Mouse (Mus musculus): ENCODE data around the gene Foxd1. TPM values are rescaled to one million over a fixed set of nuclear protein-coding genes. Genes with fewer than 3 reads are reported as not detected.

The Foxd1 gene
- polyA plus RNA-seq, 1 experiment: not detected

- H3K36me3 ChIP-seq (ENCODE audit: control insufficient read depth, insufficient read depth, low read length): no peaks in the 10 kb centered on the region
- H3K4me1 ChIP-seq (ENCODE audit: control insufficient read depth, insufficient read depth, insufficient read length, low read length): no peaks in the 10 kb centered on the region
- no peak for TF ChIP-seq POLR2A (IDR thresholded peaks at IDR 0.05; ENCODE audit: low read depth, low read length)
- TF ChIP-seq CTCF (IDR thresholded peaks at IDR 0.05; ENCODE audit: extremely low read depth, insufficient read length, insufficient replicate concordance, low read depth, low read length): peak; percentile 25; the same call in 1 of the 2 replicates
- H3K27ac ChIP-seq (ENCODE audit: insufficient read depth, low read depth, low read length): no peak overlapping the region
- WGBS: 17% methylated on average over 2 of the region's 2 CpGs
- H3K27me3 ChIP-seq (ENCODE audit: control insufficient read depth, insufficient read depth, low read length): peaks cover 2% of the 10 kb centered on the region; the same call in 1 of the 2 replicates
- no peak overlapping the region for H3K4me3 ChIP-seq (ENCODE audit: low read depth, low read length)
Measured at GRCm38 (mm10) chr13:98332106-98332505, 21.9 kb upstream of the Foxd1 start.

GRCm38 (mm10) chr13:98336205-98336604 is 17.8 kb upstream of the Foxd1 start:
- H3K27ac ChIP-seq (ENCODE audit: insufficient read depth, low read depth, low read length): no peak overlapping the region
- peaks cover 4% of the 10 kb centered on the region for H3K27me3 ChIP-seq (ENCODE audit: control insufficient read depth, insufficient read depth, low read length)
- H3K36me3 ChIP-seq (ENCODE audit: control insufficient read depth, insufficient read depth, low read length): no peaks in the 10 kb centered on the region
- no peak overlapping the region for H3K4me3 ChIP-seq (ENCODE audit: low read depth, low read length)
- 95% methylated on average over 1 of the region's 1 CpGs for WGBS
- no peaks in the 10 kb centered on the region for H3K4me1 ChIP-seq (ENCODE audit: control insufficient read depth, insufficient read depth, insufficient read length, low read length)
- TF ChIP-seq CTCF (IDR thresholded peaks at IDR 0.05; ENCODE audit: extremely low read depth, insufficient read length, insufficient replicate concordance, low read depth, low read length): no peak
- no peak for TF ChIP-seq POLR2A (IDR thresholded peaks at IDR 0.05; ENCODE audit: low read depth, low read length)

GRCm38 (mm10) chr13:98340506-98340905 is 13.5 kb upstream of the Foxd1 start:
- no peaks in the 10 kb centered on the region for H3K4me1 ChIP-seq (ENCODE audit: control insufficient read depth, insufficient read depth, insufficient read length, low read length)
- no peaks in the 10 kb centered on the region for H3K36me3 ChIP-seq (ENCODE audit: control insufficient read depth, insufficient read depth, low read length)
- no peak overlapping the region for H3K27ac ChIP-seq (ENCODE audit: insufficient read depth, low read depth, low read length)
- no peak overlapping the region for H3K4me3 ChIP-seq (ENCODE audit: low read depth, low read length)
- WGBS: 70% methylated on average over 5 of the region's 5 CpGs
- H3K27me3 ChIP-seq (ENCODE audit: control insufficient read depth, insufficient read depth, low read length): peaks cover 5% of the 10 kb centered on the region
- TF ChIP-seq POLR2A (IDR thresholded peaks at IDR 0.05; ENCODE audit: low read depth, low read length): no peak
- no peak for TF ChIP-seq CTCF (IDR thresholded peaks at IDR 0.05; ENCODE audit: extremely low read depth, insufficient read length, insufficient replicate concordance, low read depth, low read length)

GRCm38 (mm10) chr13:98349491-98349890 is 4.6 kb upstream of the Foxd1 start:
- peaks cover 44% of the 10 kb centered on the region for H3K27me3 ChIP-seq (ENCODE audit: control insufficient read depth, insufficient read depth, low read length)
- 78% methylated on average over 4 of the region's 4 CpGs for WGBS

GRCm38 (mm10) chr13:98351527-98351926 is 2.5 kb upstream of the Foxd1 start:
- WGBS: 7% methylated on average over 8 of the region's 8 CpGs
- H3K4me1 ChIP-seq (ENCODE audit: control insufficient read depth, insufficient read depth, insufficient read length, low read length): peaks cover 8% of the 10 kb centered on the region
- H3K27ac ChIP-seq (ENCODE audit: insufficient read depth, low read depth, low read length): no peak overlapping the region
- no peak overlapping the region for H3K4me3 ChIP-seq (ENCODE audit: low read depth, low read length)
- peaks cover 63% of the 10 kb centered on the region for H3K27me3 ChIP-seq (ENCODE audit: control insufficient read depth, insufficient read depth, low read length)
- no peaks in the 10 kb centered on the region for H3K36me3 ChIP-seq (ENCODE audit: control insufficient read depth, insufficient read depth, low read length)
- TF ChIP-seq CTCF (IDR thresholded peaks at IDR 0.05; ENCODE audit: extremely low read depth, insufficient read length, insufficient replicate concordance, low read depth, low read length) (peak; percentile 41; the same call in 1 of the 2 replicates), POLR2A (IDR thresholded peaks at IDR 0.05; ENCODE audit: low read depth, low read length) (no peak)

More at GRCm38 (mm10) chr13:98349491-98349890, 4.6 kb upstream of the Foxd1 start:
- H3K4me3 ChIP-seq (ENCODE audit: low read depth, low read length): no peak overlapping the region
- H3K4me1 ChIP-seq (ENCODE audit: control insufficient read depth, insufficient read depth, insufficient read length, low read length): peaks cover 6% of the 10 kb centered on the region
- TF ChIP-seq POLR2A (IDR thresholded peaks at IDR 0.05; ENCODE audit: low read depth, low read length) (no peak), CTCF (IDR thresholded peaks at IDR 0.05; ENCODE audit: extremely low read depth, insufficient read length, insufficient replicate concordance, low read depth, low read length) (no peak)
- H3K27ac ChIP-seq (ENCODE audit: insufficient read depth, low read depth, low read length): no peak overlapping the region
- no peaks in the 10 kb centered on the region for H3K36me3 ChIP-seq (ENCODE audit: control insufficient read depth, insufficient read depth, low read length)

GRCm38 (mm10) chr13:98352381-98352975 is 1.6 kb upstream of the Foxd1 start:
- peaks cover 8% of the 10 kb centered on the region for H3K4me1 ChIP-seq (ENCODE audit: control insufficient read depth, insufficient read depth, insufficient read length, low read length)
- H3K27ac ChIP-seq (ENCODE audit: insufficient read depth, low read depth, low read length): no peak overlapping the region
- TF ChIP-seq POLR2A (IDR thresholded peaks at IDR 0.05; ENCODE audit: low read depth, low read length) (no peak), CTCF (IDR thresholded peaks at IDR 0.05; ENCODE audit: extremely low read depth, insufficient read length, insufficient replicate concordance, low read depth, low read length) (no peak)
- 18% methylated on average over 14 of the region's 14 CpGs for WGBS
- H3K27me3 ChIP-seq (ENCODE audit: control insufficient read depth, insufficient read depth, low read length): peaks cover 63% of the 10 kb centered on the region
- H3K36me3 ChIP-seq (ENCODE audit: control insufficient read depth, insufficient read depth, low read length): no peaks in the 10 kb centered on the region
- H3K4me3 ChIP-seq (ENCODE audit: low read depth, low read length): no peak overlapping the region

- Histone ChIP-seq H3K27ac (ENCODE audit: insufficient read depth, low read depth, low read length) (no peak overlapping the region), H3K4me3 (ENCODE audit: low read depth, low read length) (peak overlapping the region; percentile 53), H3K36me3 (ENCODE audit: control insufficient read depth, insufficient read depth, low read length) (no peaks in the 10 kb centered on the region), H3K4me1 (ENCODE audit: control insufficient read depth, insufficient read depth, insufficient read length, low read length) (peaks cover 8% of the 10 kb centered on the region), H3K27me3 (ENCODE audit: control insufficient read depth, insufficient read depth, low read length) (peaks cover 73% of the 10 kb centered on the region)
- TF ChIP-seq POLR2A (IDR thresholded peaks at IDR 0.05; ENCODE audit: low read depth, low read length): no peak
- no peak for TF ChIP-seq CTCF (IDR thresholded peaks at IDR 0.05; ENCODE audit: extremely low read depth, insufficient read length, insufficient replicate concordance, low read depth, low read length)
- WGBS: 5% methylated on average over 13 of the region's 13 CpGs
Measured at GRCm38 (mm10) chr13:98353709-98354089, 343 bp upstream of the Foxd1 start.
